Mouse (Mus musculus) intestine, embryonic 15.5 days (tissue): Measurements from ENCODE around the gene Arl13b. TPM values are rescaled to one million over a fixed set of nuclear protein-coding genes. Genes with fewer than 3 reads are reported as not detected.

ENCODE experiments used
- ATAC-seq: fragments of 200-750 bp; cut with Nextera tagmentation; 2 replicates; pipeline ENCODE4 v1.8.0; 2017; ENCODE audit warnings: moderate TSS enrichment, moderate library complexity
- H3K27ac ChIP-seq: fragments of 300-500 bp; sonication (generic); 2 replicates; pipeline ENCODE4 v1.5.1; 2015; ENCODE audit warnings: mild to moderate bottlenecking, inconsistent platforms
- H3K27me3 ChIP-seq: fragments of 300-500 bp; sonication (generic); replicated peaks from 2 replicates; pipeline ENCODE4 v1.6.1; 2015; ENCODE audit warnings: inconsistent platforms
- H3K36me3 ChIP-seq: fragments of 300-500 bp; sonication (generic); 2 replicates; pipeline ENCODE4 v1.6.1; 2015; ENCODE audit warnings: inconsistent platforms
- H3K4me1 ChIP-seq: fragments of 300-500 bp; sonication (generic); replicated peaks from 2 replicates; pipeline ENCODE4 v1.6.1; 2015; ENCODE audit warnings: inconsistent platforms
- H3K4me2 ChIP-seq: fragments of 300-500 bp; sonication (generic); replicated peaks from 2 replicates; pipeline ENCODE4 v1.6.1; 2015; ENCODE audit warnings: mild to moderate bottlenecking, inconsistent platforms
- H3K4me3 ChIP-seq: fragments of 300-500 bp; sonication (generic); replicated peaks from 2 replicates; pipeline ENCODE4 v1.5.1; 2015; ENCODE audit warnings: inconsistent platforms
- H3K9ac ChIP-seq: fragments of 300-500 bp; sonication (generic); 2 replicates; pipeline ENCODE4 v1.6.1; 2015; ENCODE audit warnings: inconsistent platforms
- H3K9me3 ChIP-seq: fragments of 300-500 bp; sonication (generic); 2 replicates; pipeline ENCODE4 v1.6.1; 2016; ENCODE audit warnings: inconsistent platforms
- WGBS: fragments of 180-500 bp; shearing (Covaris S2); methylation state at CpG from one replicate; pipeline ENCODE4 v1.1.7; 2015; 5-methylcytosine and 5-hydroxymethylcytosine counted together
- polyA plus RNA-seq: library from polyadenylated mRNA; unstranded; fragments of >200 nt; fragmentation: Nextera tagmentation; extraction: Ambion mirVana; gene quantifications from 2 replicates; pipeline ENCODE4 v1.2.1, GENCODE M21; 2015

Arl13b gene
- polyA plus RNA-seq, 1 experiment from 2014 or later = 15.5 TPM

GRCm38 (mm10) chr16:62853611-62854126 lies 6.8 kb upstream of the Arl13b start:
- Histone ChIP-seq H3K4me1 (no peaks in the 10 kb centered on the region), H3K9ac (peak overlapping the region; percentile 73), H3K27ac (0 out of 2 replicates have a peak overlapping the region, but pooled peaks have one; percentile 59), H3K36me3 (no peaks in the 10 kb centered on the region), H3K4me2 (peak overlapping the region; percentile 87), H3K27me3 (no peaks in the 10 kb centered on the region), H3K9me3 (no peaks in the 10 kb centered on the region), H3K4me3 (peak overlapping the region; percentile 55)
- 29% methylated on average over 3 of the region's 3 CpGs for WGBS
- peak; percentile 50; the same call in 1 of the 2 replicates for ATAC-seq

- Histone ChIP-seq H3K27ac (no peak overlapping the region), H3K4me3 (no peak overlapping the region), H3K36me3 (no peaks in the 10 kb centered on the region), H3K4me2 (no peak overlapping the region), H3K9ac (no peak overlapping the region), H3K4me1 (no peaks in the 10 kb centered on the region), H3K9me3 (no peaks in the 10 kb centered on the region), H3K27me3 (no peaks in the 10 kb centered on the region)
- 81% methylated on average over 3 of the region's 3 CpGs for WGBS
- ATAC-seq = no peak
Measured at GRCm38 (mm10) chr16:62852464-62853252, 5.8 kb upstream of the Arl13b start.

DNA sequence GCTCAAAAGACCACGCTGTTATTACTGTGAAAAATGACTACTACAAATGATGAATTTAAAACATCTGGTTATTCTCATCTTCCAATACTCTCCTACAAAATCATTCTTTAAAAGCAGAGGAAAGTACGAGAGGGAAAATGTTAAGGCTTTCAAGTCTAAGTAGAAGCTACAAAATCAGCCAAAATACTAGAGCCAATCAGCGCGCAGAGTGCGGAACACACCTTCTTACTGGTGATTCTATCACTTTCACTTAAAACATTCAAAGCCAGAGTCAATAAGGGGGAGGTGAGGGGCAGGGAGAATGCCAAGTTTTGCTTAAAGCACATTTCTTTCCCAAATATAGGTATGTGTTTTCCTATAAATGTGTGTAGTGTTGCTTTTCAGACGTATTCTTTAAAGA lies 1.5 kb downstream of the Arl13b start:
- 78% methylated on average over 6 of the region's 6 CpGs for WGBS
- Histone ChIP-seq H3K36me3 (no peaks in the 10 kb centered on the region), H3K27me3 (no peaks in the 10 kb centered on the region), H3K9ac (no peak overlapping the region), H3K27ac (no peak overlapping the region), H3K9me3 (no peaks in the 10 kb centered on the region), H3K4me1 (no peaks in the 10 kb centered on the region), H3K4me3 (no peak overlapping the region), H3K4me2 (no peak overlapping the region)
- no peak for ATAC-seq

- no peak overlapping the region for H3K9ac ChIP-seq
- 37% methylated on average over 3 of the region's 3 CpGs for WGBS
- H3K4me2 ChIP-seq = no peak overlapping the region
- no peaks in the 10 kb centered on the region for H3K4me1 ChIP-seq
- H3K27me3 ChIP-seq = no peaks in the 10 kb centered on the region
- H3K9me3 ChIP-seq = no peaks in the 10 kb centered on the region
- no peak overlapping the region for H3K27ac ChIP-seq
- no peaks in the 10 kb centered on the region for H3K36me3 ChIP-seq
- H3K4me3 ChIP-seq = no peak overlapping the region
- no peak for ATAC-seq
Measured at GRCm38 (mm10) chr16:62834016-62834735, 12.7 kb downstream of the Arl13b start.

DNA sequence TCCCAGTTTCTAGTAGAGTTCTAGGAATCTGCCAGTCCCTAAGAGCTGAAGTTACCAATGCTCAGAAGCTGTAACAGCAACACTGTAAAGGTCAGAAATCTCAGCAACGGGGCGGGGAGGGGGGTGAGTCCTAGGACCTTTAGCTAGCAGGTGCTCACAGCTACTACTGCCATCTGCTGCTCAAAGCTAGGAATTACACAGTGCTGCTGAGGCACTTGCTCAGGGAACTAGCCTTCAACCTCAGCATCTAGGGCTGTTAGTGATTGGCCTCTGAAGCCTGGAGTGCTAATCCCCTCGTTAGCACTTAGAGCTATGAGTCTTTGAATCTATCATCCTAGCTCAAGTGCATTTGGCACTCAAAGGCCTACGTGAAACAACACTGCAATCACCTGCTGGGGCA lies 14.4 kb downstream of the Arl13b start:
- no peaks in the 10 kb centered on the region for H3K27me3 ChIP-seq
- ATAC-seq = peak; percentile 65
- 13% methylated on average over 4 of the region's 4 CpGs for WGBS
- H3K4me2 ChIP-seq = no peak overlapping the region
- no peak overlapping the region for H3K27ac ChIP-seq
- no peaks in the 10 kb centered on the region for H3K4me1 ChIP-seq
- H3K9ac ChIP-seq = no peak overlapping the region
- H3K4me3 ChIP-seq = no peak overlapping the region
- H3K36me3 ChIP-seq = no peaks in the 10 kb centered on the region
- H3K9me3 ChIP-seq = no peaks in the 10 kb centered on the region

DNA sequence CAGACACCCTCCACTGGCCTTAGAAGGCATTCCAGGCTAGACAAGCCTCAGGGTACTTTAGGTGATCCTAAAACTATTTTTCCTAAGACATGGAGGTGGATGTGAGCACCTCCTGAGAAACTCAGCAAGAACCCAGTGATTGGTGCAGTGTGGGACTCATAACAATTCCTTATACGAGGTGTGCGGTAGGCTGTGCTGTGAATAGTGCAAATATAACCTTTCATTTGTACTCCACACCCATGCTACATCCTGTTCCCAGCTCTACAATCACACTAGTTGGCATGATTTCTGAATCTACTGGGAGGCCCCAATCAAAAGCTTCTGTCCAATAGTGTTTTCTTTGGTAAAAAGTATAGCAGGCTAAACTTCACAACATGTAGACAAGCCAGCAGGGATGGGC lies 14.8 kb downstream of the Arl13b start:
- H3K27me3 ChIP-seq = no peaks in the 10 kb centered on the region
- 65% methylated on average over 2 of the region's 2 CpGs for WGBS
- H3K9me3 ChIP-seq = no peaks in the 10 kb centered on the region
- no peaks in the 10 kb centered on the region for H3K36me3 ChIP-seq
- H3K9ac ChIP-seq = no peak overlapping the region
- no peaks in the 10 kb centered on the region for H3K4me1 ChIP-seq
- H3K4me3 ChIP-seq = no peak overlapping the region
- H3K4me2 ChIP-seq = no peak overlapping the region
- no peak for ATAC-seq
- H3K27ac ChIP-seq = no peak overlapping the region

GRCm38 (mm10) chr16:62826156-62827001 lies 20.5 kb downstream of the Arl13b start:
- no peak overlapping the region for H3K4me3 ChIP-seq
- 0 out of 2 replicates have a peak, but pooled peaks have one; percentile 23 for ATAC-seq
- no peak overlapping the region for H3K9ac ChIP-seq
- H3K27ac ChIP-seq = no peak overlapping the region
- no peaks in the 10 kb centered on the region for H3K36me3 ChIP-seq
- WGBS = 74% methylated on average over 12 of the region's 12 CpGs
- no peaks in the 10 kb centered on the region for H3K9me3 ChIP-seq
- no peaks in the 10 kb centered on the region for H3K4me1 ChIP-seq
- H3K27me3 ChIP-seq = no peaks in the 10 kb centered on the region
- no peak overlapping the region for H3K4me2 ChIP-seq

DNA sequence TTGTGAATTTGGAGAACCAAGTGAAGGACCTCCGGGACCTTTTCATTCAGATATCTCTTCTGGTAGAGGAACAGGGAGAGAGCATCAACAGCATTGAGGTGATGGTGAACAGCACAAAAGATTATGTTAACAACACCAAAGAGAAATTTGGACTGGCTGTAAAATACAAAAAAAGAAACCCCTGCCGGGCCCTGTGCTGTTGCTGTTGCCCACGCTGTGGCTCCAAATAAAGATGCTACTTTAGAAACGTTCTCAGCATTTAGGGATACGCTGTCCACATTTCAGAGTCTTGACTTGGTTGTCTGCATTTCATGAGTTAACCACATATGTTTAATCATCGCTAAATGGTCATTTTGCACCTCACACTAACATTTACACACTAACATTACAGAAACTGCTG lies 24.4 kb downstream of the Arl13b start:
- H3K27ac ChIP-seq = no peak overlapping the region
- no peak for ATAC-seq
- 96% methylated on average over 6 of the region's 6 CpGs for WGBS
- no peaks in the 10 kb centered on the region for H3K36me3 ChIP-seq
- no peaks in the 10 kb centered on the region for H3K27me3 ChIP-seq
- no peak overlapping the region for H3K9ac ChIP-seq
- no peak overlapping the region for H3K4me3 ChIP-seq
- no peaks in the 10 kb centered on the region for H3K4me1 ChIP-seq
- H3K9me3 ChIP-seq = no peaks in the 10 kb centered on the region
- no peak overlapping the region for H3K4me2 ChIP-seq

DNA sequence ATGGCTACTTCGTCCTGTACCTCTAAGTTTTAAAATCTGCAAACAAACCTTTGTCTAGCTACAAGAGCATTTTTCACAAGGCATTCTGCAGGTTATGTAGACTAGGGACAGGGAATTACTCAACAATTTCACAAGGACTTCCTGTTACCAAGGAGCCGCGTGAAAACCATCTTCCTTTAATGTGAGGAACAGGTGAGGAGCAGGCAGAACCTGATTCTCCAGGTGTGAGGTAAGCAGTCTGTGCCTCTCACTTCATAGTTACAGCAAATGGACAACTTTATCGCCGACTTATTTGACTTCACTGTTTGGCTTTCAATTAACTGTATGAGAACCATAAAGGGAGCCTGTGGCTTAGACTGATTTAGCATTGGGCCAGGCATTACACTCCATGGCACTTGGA lies 32.3 kb downstream of the Arl13b start, which contains the start of gene Stx19:
Gene Stx19 (plus strand): TSS at position 186 of the 400 bp plus-strand sequence.
- no peaks in the 10 kb centered on the region; the same call in 1 of the 2 replicates for H3K4me1 ChIP-seq
- H3K36me3 ChIP-seq = no peaks in the 10 kb centered on the region
- no peak within 1 kb of the TSS for H3K4me3 ChIP-seq
- H3K9me3 ChIP-seq = no peaks in the 10 kb centered on the region
- 46% methylated on average over 5 of the region's 5 CpGs for WGBS
- H3K4me2 ChIP-seq = no peak within 1 kb of the TSS
- H3K27ac ChIP-seq = no peak within 1 kb of the TSS
- no peaks in the 10 kb centered on the region for H3K27me3 ChIP-seq
- peak; percentile 94 for ATAC-seq
- no peak within 1 kb of the TSS for H3K9ac ChIP-seq

DNA sequence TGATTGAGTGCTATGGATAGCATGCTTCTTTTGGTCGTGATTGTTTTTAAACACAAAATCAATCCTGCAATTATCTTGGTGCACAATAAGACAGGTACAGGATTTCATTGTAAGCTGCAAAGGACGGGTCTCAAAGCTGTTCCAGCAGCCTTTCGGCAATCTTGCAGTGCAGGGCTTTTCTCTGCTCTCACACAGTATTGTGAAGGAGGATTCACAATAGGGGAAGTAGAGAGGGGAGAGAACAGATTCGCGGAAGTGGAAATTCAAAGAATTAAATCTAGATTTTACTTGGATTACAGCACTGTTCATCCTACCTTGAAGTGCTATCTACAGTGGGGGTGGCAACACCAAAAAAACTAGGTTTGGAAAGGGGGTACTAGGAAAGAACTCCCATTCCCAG lies 33.0 kb downstream of the Arl13b start:
- ATAC-seq = no peak
- Histone ChIP-seq H3K27me3 (no peaks in the 10 kb centered on the region), H3K4me1 (no peaks in the 10 kb centered on the region; the same call in 1 of the 2 replicates), H3K4me2 (no peak overlapping the region), H3K36me3 (no peaks in the 10 kb centered on the region), H3K9ac (no peak overlapping the region), H3K4me3 (no peak overlapping the region), H3K27ac (no peak overlapping the region), H3K9me3 (no peaks in the 10 kb centered on the region)
- 82% methylated on average over 5 of the region's 5 CpGs for WGBS

- no peak overlapping the region for H3K4me3 ChIP-seq
- no peak for ATAC-seq
- H3K27me3 ChIP-seq = no peaks in the 10 kb centered on the region
- WGBS = 86% methylated on average over 4 of the region's 4 CpGs
- H3K9me3 ChIP-seq = no peaks in the 10 kb centered on the region
- H3K36me3 ChIP-seq = no peaks in the 10 kb centered on the region
- no peak overlapping the region for H3K27ac ChIP-seq
- no peak overlapping the region for H3K4me2 ChIP-seq
- no peaks in the 10 kb centered on the region; the same call in 1 of the 2 replicates for H3K4me1 ChIP-seq
- no peak overlapping the region for H3K9ac ChIP-seq
Measured at GRCm38 (mm10) chr16:62810855-62811254, 36.0 kb downstream of the Arl13b start.
